Mouse (Mus musculus): ENCODE results near the gene Aarsd1. TPM values are rescaled to one million over a fixed set of nuclear protein-coding genes. Genes with fewer than 3 reads are reported as not detected.
A peak's percentile ranks its signal among the peaks of the same experiment; 100 is the strongest.
"Not testable (repeated sequence)": the region's sequence is repeated elsewhere in the genome, so short reads cannot be mapped to it uniquely, and the experiment has no call there.

Aarsd1 gene
- total RNA-seq, 2 experiments from 2014 or later: 29.9 to 31.1 TPM

GRCm38 (mm10) chr11:101395110-101395509, 22.3 kb downstream of the Aarsd1 start:
- DNase-seq (ENCODE audit: low spot score in 2 of 2): peak in 1 of 2 experiments; percentile 73

- DNase-seq (ENCODE audit: low spot score in 2 of 2): no peak
These were observed 35.6 kb downstream of the Aarsd1 start for GRCm38 (mm10) chr11:101381817-101382216.

GRCm38 (mm10) chr11:101378926-101379325, 38.5 kb downstream of the Aarsd1 start:
- DNase-seq (ENCODE audit: low spot score in 2 of 2): no peak

- DNase-seq (ENCODE audit: low spot score in 2 of 2): not testable (repeated sequence)
These were observed 39.2 kb downstream of the Aarsd1 start for GRCm38 (mm10) chr11:101378196-101378595.

DNA sequence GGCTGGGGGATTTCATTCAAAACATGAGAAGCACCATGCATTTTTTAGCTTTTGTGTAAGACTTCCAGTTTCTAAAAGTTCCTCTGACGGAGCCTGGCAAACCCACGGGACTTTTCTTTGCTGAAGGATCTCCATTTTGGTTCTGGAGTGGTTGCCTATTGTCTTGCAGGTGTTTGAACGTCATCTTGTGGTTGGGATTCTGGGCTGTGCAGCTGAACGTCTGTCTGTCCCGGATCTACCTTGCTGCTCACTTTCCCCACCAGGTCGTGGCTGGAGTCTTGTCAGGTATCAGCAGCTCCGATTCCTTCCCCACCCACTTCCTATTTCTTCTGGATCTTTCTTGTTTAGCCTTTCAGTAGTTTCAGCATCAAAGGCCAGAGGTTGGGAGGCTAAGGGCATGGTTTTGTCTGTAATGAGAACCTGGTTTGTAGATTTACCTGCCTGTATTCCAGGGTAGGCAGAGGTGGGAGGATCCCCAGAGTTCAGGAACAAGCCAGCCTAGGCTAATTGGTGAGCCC, 42.9 kb downstream of the Aarsd1 start:
- DNase-seq (ENCODE audit: low spot score in 2 of 2): no peak

DNA sequence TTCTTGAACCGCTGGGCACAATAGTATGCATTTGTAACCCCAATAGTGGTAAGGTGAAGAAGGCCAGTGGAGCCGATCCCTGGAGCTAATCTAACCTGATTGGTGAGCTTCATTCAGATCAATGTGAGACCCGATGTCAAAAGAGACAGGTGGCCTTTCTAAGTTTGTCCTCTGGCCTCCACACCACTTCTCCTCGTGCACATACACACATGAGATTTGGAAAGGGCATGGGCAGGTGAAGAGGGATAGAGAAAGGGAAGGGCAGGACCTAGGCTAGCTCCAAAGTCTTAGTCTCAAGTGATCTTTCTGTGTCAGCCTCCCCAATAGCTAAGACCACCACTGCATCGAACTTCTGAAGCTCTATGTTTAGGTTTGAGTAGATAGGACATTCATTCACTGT, 47.3 kb downstream of the Aarsd1 start:
- no peak for DNase-seq (ENCODE audit: low spot score in 2 of 2)

GRCm38 (mm10) chr11:101367326-101367935, 50.0 kb downstream of the Aarsd1 start, which contains the start of gene G6pc:
Gene G6pc (plus strand): TSS chr11:101367561.
- DNase-seq (ENCODE audit: low spot score in 2 of 2): no peak

GRCm38 (mm10) chr11:101364531-101364931, 52.9 kb downstream of the Aarsd1 start:
- DNase-seq (ENCODE audit: low spot score in 2 of 2): no peak

DNA sequence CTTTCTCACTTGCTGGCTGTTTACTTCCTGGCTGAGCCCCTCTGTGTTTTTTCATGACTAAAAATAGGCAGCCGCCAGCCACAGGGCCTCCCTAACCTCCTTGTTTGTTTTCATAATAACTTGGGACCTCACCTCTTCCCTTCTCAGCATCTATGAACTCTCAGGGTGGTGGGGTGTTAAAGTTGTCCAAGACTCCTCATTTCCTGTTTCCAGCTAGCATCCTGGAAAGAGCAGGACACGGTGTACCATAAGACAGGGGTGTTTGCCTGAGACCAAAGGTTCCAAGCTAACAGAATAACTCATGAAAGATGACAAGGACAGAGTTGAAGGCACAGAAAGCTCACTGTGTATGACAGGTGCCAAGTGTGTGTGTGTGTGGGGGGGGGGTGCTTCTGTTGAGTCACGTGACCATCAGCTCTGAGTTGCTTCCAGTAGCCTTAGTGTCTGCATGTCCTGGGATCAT, 56.7 kb downstream of the Aarsd1 start:
- no peak for DNase-seq (ENCODE audit: low spot score in 2 of 2)

- DNase-seq (ENCODE audit: low spot score in 2 of 2): no peak
These were observed 57.6 kb downstream of the Aarsd1 start for GRCm38 (mm10) chr11:101359776-101360175.

DNA sequence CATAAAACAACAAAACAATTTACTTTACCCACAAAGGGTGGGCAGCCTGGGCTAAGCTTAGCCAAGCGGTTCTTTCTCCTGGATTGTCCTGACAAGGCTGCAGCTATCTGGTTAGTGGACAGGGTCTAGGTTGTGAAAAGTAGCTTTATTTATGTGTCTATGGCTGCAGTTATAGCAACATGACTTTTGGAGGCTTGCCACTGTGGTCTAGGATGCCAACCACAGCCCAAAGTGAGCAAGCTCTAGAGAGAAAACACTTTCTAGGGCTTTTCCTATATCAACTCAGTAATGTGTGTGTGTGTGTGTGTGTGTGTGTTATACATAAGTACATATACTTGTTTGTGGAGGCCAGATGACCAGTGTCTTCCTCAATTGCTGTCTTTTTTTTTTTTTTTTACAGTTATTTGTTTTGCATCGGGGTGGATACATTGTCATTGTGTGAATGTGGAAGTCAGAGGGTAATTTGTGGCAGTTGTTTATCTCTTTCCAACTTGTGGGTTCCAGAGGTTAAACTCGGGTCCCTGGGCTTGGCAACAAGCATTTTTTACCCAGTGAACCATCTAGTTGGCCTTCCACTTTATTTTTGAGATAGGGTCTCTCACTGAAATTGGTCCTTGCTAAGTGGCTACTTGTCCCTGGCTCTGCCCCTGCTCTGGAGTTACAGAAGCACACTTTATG, 59.8 kb downstream of the Aarsd1 start:
- no peak for DNase-seq (ENCODE audit: low spot score in 2 of 2)

Small RNAs within 50 kb of the gene (microRNA-seq; reads per million reads assigned to microRNA genes)
- gene Mir6929: not detected

Other genes starting within 250 kb of the Aarsd1 start
- gene Cntnap1, start 247.1 kb downstream of the Aarsd1 start, total RNA-seq (2021): 1 to 10 TPM; 3.9 to 4.1 TPM
- gene Plekhh3, start 246.3 kb downstream of the Aarsd1 start, total RNA-seq (2021): 10 to 100 TPM; 26.9 to 30.7 TPM
- gene Ccr10, start 242.2 kb downstream of the Aarsd1 start, total RNA-seq (2021): under 1 TPM in 1 of 2 experiments, not detected in 1; 0.22 TPM
- gene Ezh1, start 191.2 kb downstream of the Aarsd1 start, total RNA-seq (2021): 10 to 100 TPM; 38.8 to 40.3 TPM
- 10 to 100 TPM; 85.7 to 96.0 TPM for gene Ramp2, start 171.6 kb downstream of the Aarsd1 start, total RNA-seq (2021)
- 100 to 1,000 TPM; 106 to 111 TPM for gene Vps25, start 163.9 kb downstream of the Aarsd1 start, total RNA-seq (2021)
- gene Wnk4, start 157.0 kb downstream of the Aarsd1 start, total RNA-seq (2021): 10 to 100 TPM in 1 of 2 experiments, 1 to 10 TPM in 1; 3.8 to 20.0 TPM
- 1 to 10 TPM; 1.1 to 1.3 TPM for gene Cntd1, start 138.6 kb downstream of the Aarsd1 start, total RNA-seq (2021)
- 10 to 100 TPM; 62.9 to 67.1 TPM for gene Coa3, start 138.5 kb downstream of the Aarsd1 start, total RNA-seq (2021)
- 100 to 1,000 TPM; 144 to 147 TPM for gene Becn1, start 115.3 kb downstream of the Aarsd1 start, total RNA-seq (2021)
- 100 to 1,000 TPM; 122 to 124 TPM for gene Psme3, start 101.4 kb downstream of the Aarsd1 start, total RNA-seq (2021)
- 1 to 10 TPM; 7.3 to 7.7 TPM for gene Aoc2, start 92.6 kb downstream of the Aarsd1 start, total RNA-seq (2021)
- gene Aoc3, start 87.0 kb downstream of the Aarsd1 start, total RNA-seq (2021): 10 to 100 TPM; 28.8 to 33.7 TPM
- gene G6pc, start 50.1 kb downstream of the Aarsd1 start, total RNA-seq (2021): 10 to 100 TPM; 17.8 to 30.5 TPM
- gene Gm27029, start 7.2 kb upstream of the Aarsd1 start, total RNA-seq (2021): 1 to 10 TPM; 3.4 to 5.9 TPM
- 10 to 100 TPM; 20.1 to 22.0 TPM for gene Rundc1, start 7.5 kb upstream of the Aarsd1 start, total RNA-seq (2021)
- 1 to 10 TPM; 6.4 to 6.7 TPM for gene Ptges3l, start 7.7 kb upstream of the Aarsd1 start, total RNA-seq (2021)
- gene Rpl27, start 24.7 kb upstream of the Aarsd1 start, total RNA-seq (2021): 100 to 1,000 TPM in 1 of 2 experiments, 10 to 100 TPM in 1; 90.3 to 116 TPM
- 10 to 100 TPM; 30.0 to 30.3 TPM for gene Ifi35, start 30.8 kb upstream of the Aarsd1 start, total RNA-seq (2021)
- gene Rnd2, start 47.4 kb upstream of the Aarsd1 start, total RNA-seq (2021): 10 to 100 TPM; 16.4 to 20.0 TPM
- 100 to 1,000 TPM; 103 to 105 TPM for gene Vat1, start 48.6 kb upstream of the Aarsd1 start, total RNA-seq (2021)
- 10 to 100 TPM; 16.6 to 18.9 TPM for gene Brca1, start 134.3 kb upstream of the Aarsd1 start, total RNA-seq (2021)
- gene Nbr1, start 134.5 kb upstream of the Aarsd1 start, total RNA-seq (2021): 100 to 1,000 TPM; 167 to 227 TPM
- gene Tmem106a, start 164.6 kb upstream of the Aarsd1 start, total RNA-seq (2021): 10 to 100 TPM; 19.2 to 21.0 TPM
- not detected for gene Gm11634, start 181.6 kb upstream of the Aarsd1 start, total RNA-seq (2021)
- gene Rdm1, start 209.6 kb upstream of the Aarsd1 start, total RNA-seq (2021): 10 to 100 TPM; 29.1 to 33.0 TPM
- gene Arl4d, start 247.9 kb upstream of the Aarsd1 start, total RNA-seq (2021): 10 to 100 TPM in 1 of 2 experiments, 1 to 10 TPM in 1; 9.9 to 10.4 TPM